Mouse (Mus musculus) myocyte (in vitro differentiated cells): ENCODE measurements at regions not wholly inside any gene's neighbourhood (a gene's known extent, or its start where the extent isn't known, plus 50 kb on each side); places are given as distances from the start of the nearest gene placed in this dataset.

ENCODE experiments used
- MYOD1 ChIP-seq, 3 experiments: IDR thresholded peaks; one replicate each; pipeline ENCODE4 v1.6.1; 2011; ENCODE audit warnings: control low read depth in 2 of 3, low read depth in 2 of 3, mild to moderate bottlenecking in 2 of 3, moderate library complexity in 1 of 3; ENCODE audit not compliant: insufficient read length in 2 of 3, control insufficient read depth in 1 of 3
- POLR2A ChIP-seq: IDR thresholded peaks from one replicate; pipeline ENCODE4 v1.6.1; 2011; ENCODE audit warnings: low read depth, mild to moderate bottlenecking, control low read depth, moderate library complexity; ENCODE audit not compliant: insufficient read length
- REST ChIP-seq: IDR thresholded peaks from one replicate; pipeline ENCODE4 v1.6.1; 2011; ENCODE audit warnings: mild to moderate bottlenecking, control low read depth, moderate library complexity; ENCODE audit not compliant: insufficient read depth, insufficient read length
- TCF12 ChIP-seq: IDR thresholded peaks from one replicate; pipeline ENCODE4 v1.6.1; 2011; ENCODE audit warnings: mild to moderate bottlenecking, control low read depth; ENCODE audit not compliant: poor library complexity, insufficient read depth, severe bottlenecking

GRCm38 (mm10) chr3:147170106-147170505 is 317.9 kb downstream of the Ttll7 start:
- TF ChIP-seq POLR2A: no peak
- TF ChIP-seq REST: no peak
- no peak for TF ChIP-seq MYOD1 (IDR thresholded peaks at IDR 0.05; ENCODE audit: control insufficient read depth in 1 of 3, insufficient read length in 2 of 3, low read depth in 2 of 3)
- no peak for TF ChIP-seq TCF12
